Mouse (Mus musculus) T-helper 17 cell (primary cell): ENCODE data around the gene Angptl8.
"Not testable (repeated sequence)": the region's sequence is repeated elsewhere in the genome, so short reads cannot be mapped to it uniquely, and the experiment has no call there.

ENCODE experiments used
- in situ Hi-C, 2 experiments: fragments of 300-600 bp; cut with MboI, MseI; formaldehyde crosslinking; loops; 1 replicate in 1 of 2; 2 replicates in 1 of 2; pipeline ENCODE4 v1.15.1; 2025; ENCODE audit warnings: high pct_unique_total_duplicates in 2 of 2

Gene Angptl8

GRCm38 (mm10) chr9:21835258-21835912 lies at the start of gene Angptl8:
Gene Angptl8, plus strand, starts transcription at chr9:21835510.
- in situ Hi-C loops: no loop called here

DNA sequence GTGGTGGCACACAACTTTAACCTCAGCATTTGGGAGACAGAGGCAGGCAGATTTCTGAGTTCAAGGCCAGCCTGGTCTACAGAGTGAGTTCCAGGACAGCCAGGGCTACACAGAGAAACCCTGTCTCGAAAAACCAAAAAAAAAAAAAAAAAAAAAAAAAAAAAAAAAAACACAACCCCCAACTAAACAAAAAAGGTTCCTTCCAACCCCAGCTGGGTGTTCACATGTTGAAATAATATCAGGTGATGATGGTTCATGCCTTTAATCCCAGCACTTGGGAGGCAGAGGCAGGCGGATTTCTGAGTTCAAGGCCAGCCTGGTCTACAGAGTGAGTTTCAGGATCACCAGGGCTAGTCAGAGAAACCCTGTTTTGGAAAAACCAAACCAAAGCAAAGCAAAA lies 49.0 kb upstream of the Angptl8 start:
- in situ Hi-C loops: not testable (repeated sequence)

- in situ Hi-C loops: no loop called here
These were observed 48.4 kb upstream of the Angptl8 start for GRCm38 (mm10) chr9:21786906-21787305.

DNA sequence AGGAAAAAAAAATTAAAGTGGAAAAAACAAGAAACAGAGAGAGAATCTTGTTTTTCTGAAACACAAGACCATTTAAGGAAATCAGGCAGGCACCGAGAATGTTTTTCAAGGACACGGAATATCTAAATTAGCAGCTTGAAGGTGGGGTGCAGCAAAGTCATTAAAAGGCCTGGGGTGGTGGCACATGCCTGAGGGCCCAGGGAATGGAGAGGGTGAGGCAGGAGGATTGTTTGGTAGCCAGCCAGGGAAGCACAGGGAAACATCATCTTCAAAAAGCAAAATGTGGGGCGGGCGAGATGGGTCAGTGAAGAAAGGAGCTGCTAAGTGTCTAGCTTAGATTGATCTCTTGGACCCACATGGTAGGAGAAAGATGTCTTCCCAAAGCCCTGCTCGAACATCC lies 47.7 kb upstream of the Angptl8 start:
- in situ Hi-C loops: no loop called here

DNA sequence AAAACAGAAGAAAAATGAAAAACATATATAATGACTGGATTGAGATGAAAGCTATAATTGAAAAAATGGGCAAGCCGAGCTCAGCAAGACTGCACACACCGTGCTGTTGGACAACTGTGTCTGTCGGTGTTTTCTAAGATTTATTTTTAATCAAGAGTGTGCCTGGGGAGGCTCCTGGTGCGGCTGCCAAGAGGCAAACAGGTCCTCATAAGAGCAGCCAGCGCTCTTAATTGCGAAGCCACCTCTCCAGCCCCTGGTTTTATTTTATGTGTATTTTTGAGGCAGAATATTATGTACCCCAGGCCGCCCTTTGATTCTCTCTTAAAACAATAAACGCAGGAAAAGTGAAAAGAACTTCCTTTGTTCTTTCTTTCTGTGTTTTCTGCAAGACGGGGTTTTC lies 47.1 kb upstream of the Angptl8 start:
- in situ Hi-C loops: no loop called here

DNA sequence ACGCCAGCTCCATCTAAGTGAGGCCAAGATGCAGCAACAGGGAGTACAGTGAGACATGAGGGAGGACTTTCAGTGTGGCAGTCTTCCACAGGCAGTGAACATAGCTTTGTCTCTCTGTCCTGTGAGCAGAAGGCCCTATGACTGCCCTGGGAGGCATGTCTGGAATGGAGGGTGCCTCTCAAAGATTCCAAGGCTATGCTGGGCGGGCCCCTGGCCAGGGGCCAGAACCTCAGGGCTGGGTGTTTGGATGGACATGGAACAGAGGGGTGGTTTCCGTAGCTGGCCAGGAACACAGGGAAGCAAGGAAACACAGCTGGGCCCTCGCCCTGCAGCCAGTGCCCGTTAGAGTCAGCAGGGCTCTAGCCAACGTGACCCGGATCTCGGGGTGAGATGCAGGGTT lies 43.4 kb upstream of the Angptl8 start:
- in situ Hi-C loops: no loop called here

- in situ Hi-C loops: no loop called here
These were observed 42.7 kb upstream of the Angptl8 start for GRCm38 (mm10) chr9:21792644-21793043.

GRCm38 (mm10) chr9:21793507-21793906 lies 41.8 kb upstream of the Angptl8 start:
- in situ Hi-C loops: not testable (repeated sequence)

GRCm38 (mm10) chr9:21794344-21794834 lies 40.9 kb upstream of the Angptl8 start:
- in situ Hi-C loops: no loop called here

- in situ Hi-C loops: no loop called here
These were observed 40.4 kb upstream of the Angptl8 start for GRCm38 (mm10) chr9:21794925-21795324.

DNA sequence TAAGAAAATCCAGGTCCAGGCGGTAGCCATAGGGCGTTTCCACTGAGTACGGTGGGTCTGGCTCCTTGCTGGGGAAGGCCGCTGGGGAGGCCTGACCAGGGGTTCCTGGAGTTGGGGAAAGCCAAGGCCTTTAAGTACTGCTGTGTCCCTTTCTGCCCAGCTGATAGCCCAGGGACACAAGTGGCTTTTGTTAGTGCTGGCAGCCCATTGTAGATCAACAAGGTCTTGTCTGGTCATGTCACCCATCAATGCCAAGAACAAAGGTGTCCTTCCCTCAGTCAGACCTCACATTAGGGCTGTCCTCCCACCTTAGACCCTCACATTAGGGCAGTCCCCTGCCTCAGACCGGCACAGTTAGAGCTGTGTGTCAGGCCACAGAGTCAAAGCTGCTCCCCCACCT lies 39.7 kb upstream of the Angptl8 start:
- in situ Hi-C loops: no loop called here

DNA sequence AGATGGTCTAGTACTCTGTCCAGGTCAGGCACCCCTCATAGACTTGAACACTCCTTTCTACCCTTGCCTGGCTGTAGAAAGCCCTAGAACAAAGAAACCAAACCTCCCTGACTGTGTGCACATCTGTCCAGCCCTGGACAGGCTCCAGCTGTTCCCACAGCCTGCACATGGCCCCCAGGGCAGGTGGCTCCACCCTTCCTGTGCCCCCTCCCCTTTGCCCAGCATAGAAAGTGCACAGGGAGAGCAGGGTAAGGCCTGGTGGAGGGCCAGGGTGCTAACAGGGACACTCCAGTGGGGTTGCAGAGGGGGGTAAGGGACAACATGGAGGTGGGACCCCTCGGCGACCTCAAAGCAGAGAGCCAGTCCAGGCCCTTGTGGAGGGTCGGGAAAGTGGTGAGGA lies 39.1 kb upstream of the Angptl8 start:
- in situ Hi-C loops: no loop called here

GRCm38 (mm10) chr9:21796919-21797318 lies 38.4 kb upstream of the Angptl8 start:
- in situ Hi-C loops: no loop called here

DNA sequence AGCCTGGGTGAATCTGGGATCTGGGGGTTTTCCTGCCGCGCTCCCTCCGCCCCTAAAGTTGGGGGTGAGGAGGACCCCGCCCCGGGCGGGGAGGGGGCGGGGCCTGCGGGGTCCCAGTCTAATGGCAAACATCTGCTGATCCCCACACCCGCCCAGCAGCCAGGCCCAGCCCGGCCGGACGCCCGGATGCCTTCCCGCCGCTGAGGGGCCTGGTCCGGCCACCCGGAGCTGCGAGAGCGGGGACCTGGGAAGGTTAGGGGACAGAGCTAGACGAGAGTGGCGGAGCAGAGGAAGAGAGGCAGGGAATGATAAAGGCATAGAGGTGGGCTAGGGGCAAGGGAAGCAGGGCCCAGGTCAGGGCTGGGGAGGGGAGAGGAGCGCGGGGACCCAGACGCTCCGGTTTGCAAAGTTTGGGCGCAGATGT lies 37.4 kb upstream of the Angptl8 start:
- in situ Hi-C loops: no loop called here

DNA sequence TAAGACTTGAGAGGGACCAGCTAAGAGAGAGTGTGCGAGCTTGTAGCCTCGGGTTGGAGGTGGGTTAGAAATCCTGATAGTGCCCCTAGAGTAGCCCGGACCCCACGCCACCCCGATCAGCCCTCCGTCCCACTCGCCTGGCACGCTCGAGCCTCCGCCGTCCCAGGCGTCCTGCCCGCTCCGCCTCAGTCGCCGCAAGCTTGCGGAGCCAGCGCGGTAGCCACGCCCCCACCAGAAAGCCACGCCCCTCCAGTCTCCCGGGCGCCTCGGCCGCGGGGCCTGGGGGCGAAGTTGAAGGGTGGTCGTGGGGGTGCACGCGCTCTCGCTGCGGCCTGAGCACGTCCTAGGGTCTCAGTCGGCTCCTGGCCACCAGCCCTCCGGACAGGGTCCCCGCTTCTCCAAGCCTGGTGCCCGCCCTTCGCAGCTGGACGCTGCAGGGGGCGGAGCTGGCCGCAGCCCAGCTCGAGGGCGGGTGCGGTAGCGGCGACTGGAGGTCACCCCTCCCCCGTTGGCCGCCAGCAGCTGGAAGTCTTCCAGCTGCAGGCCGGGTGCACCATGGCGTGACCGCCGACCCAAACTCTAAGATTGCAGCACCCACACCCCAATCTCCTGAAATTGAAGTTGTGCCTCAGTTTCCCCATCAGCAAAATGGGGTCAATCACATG lies 36.8 kb upstream of the Angptl8 start, which contains the start of gene Kank2:
Kank2 (minus strand) TSS at position 400 of the 665 bp plus-strand sequence.
- in situ Hi-C loops: no loop called here

DNA sequence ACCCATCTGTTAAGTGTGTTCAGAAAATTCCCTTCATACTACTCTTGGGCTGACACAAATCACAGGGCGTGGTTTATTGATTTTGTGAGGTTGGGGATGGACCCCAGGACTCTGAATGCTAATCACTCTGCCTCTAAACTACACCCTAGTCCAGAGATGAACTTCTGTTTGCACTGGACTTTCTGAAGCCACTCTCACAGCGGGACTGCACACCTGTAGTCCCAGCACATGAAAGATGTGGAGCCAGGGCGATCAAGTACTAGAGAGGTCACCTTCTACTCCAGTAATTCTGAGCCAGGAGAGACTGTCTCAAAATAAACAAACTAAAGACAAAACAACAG lies 36.3 kb upstream of the Angptl8 start:
- in situ Hi-C loops: no loop called here

DNA sequence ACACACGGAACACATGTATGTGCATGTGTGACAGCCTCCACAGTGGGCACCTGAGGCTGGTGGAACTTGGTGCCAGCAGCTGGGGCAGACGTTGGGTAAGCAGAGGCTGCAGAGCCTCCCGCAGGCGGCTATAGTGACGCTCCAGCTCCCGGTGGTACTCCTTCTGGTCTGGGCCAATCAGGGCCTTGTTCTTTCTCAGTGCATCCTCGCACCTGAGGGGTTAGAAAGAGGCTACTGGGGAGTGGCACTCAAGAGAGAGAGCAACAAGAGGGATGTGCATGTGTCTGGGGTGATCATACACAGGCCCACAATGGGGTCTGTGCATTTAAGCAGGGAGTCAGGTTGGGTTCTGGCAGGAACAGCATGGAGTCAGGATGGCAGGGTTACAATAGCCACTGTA lies 34.2 kb upstream of the Angptl8 start:
- in situ Hi-C loops: no loop called here

GRCm38 (mm10) chr9:21801591-21801990 lies 33.7 kb upstream of the Angptl8 start:
- in situ Hi-C loops: no loop called here

DNA sequence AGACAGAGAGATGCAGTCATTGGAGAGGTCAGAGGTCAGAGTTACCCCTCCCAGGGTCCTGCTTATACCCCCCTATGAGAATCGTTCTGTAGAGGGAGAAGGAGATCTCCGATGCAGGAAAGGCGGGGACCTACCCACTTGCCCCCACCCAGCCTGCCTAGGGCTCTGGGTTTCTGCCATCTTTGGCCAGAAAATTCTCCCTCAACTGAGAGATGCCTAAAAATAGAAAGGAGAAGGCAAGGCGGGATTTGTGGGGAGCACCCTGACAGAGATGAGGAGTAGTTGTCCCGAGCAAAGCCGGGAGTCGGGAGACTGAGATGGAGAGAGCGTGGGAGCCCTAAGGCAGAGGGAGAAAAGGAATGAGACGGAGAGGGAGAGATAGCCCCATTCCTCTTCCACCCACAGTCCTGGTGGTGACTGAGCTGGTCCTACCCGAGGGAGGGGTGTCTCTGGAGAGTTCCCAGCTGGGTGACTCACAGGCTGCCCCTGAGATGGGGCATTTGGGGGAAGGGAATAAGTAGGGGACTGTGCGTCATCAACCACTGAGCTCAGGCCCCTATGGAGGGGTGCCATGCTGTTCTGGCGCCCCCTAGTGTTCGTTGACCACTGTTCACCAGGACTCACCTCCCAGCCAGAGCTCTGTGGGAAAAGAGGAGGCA lies 31.2 kb upstream of the Angptl8 start:
- in situ Hi-C loops: no loop called here

- in situ Hi-C loops: no loop called here
These were observed 28.9 kb upstream of the Angptl8 start for GRCm38 (mm10) chr9:21806363-21806762.

DNA sequence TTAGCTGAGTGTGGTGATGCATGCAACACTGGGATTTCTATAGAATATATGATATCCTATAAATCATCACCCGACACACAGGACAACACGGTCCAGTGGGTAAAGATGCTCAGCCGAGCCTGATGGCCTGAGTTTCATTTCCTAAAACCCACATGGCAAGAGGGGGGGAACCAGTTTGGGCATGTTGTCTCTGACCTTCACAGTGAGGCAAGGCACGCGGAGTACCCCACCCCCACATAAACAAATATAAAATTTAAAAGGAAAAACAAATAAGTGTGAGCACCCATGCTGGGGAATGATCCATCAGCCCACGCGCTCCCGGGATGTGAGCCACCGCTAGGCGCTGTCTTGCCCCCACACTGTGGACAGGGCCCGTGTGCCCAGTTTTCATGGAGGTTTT lies 28.3 kb upstream of the Angptl8 start:
- in situ Hi-C loops: no loop called here

DNA sequence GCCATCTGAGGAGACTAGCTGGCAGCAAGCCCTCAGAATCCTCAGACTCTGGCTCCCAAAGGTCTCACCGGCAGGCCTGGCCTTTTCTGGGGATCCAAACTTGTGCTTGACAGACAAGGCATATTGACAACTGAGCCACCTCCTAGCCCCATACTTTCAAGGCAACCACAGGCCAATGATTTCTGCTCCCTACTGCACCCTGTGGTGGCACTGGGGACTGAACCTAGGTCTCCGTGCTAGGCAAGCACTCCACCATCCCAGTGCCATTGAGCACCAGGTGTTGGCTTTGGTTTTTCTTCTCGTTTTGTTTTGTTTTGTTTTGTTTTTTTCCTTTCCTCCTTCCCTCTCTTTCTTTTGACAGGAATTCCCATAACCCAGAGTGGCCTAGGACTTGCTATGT lies 26.7 kb upstream of the Angptl8 start:
- in situ Hi-C loops: no loop called here

DNA sequence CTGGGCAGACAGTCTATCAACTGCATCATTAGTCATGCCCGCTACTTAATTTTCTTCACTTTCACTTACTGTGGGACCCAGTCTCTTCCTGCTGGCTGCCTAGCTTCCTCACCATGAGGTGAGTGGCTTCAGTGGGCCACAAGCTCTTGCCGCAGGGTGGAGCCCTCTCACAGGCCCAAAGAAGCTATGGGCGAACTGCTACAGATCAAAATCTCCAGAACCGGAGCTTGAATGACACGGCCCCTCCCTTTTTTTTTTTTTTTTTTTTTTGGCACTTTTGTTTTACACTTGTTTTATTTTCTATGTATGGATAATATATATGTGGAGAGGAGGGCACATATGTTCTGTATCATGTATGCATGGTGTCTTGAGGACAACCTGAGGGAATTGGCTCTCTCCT lies 24.1 kb upstream of the Angptl8 start:
- in situ Hi-C loops: no loop called here
